Mouse (Mus musculus) CH12.LX (cell line): Measurements from ENCODE around the gene Olig1.

ENCODE experiments used
- CHD1 ChIP-seq: IDR thresholded peaks from 2 replicates; pipeline ENCODE4 v1.6.1; 2012; ENCODE audit warnings: low read depth, low read length, improper control_type of control experiment, inconsistent platforms
- CTCF ChIP-seq, 2 experiments: IDR thresholded peaks in 1 of 2; conservative IDR thresholded peaks in 1 of 2; 2 replicates each; pipeline ENCODE4 v1.5.1; 2011 to 2012; ENCODE audit warnings: low read depth in 2 of 2, low read length in 2 of 2, improper control_type of control experiment in 1 of 2, inconsistent platforms in 1 of 2, mild to moderate bottlenecking in 1 of 2, moderate library complexity in 1 of 2
- EP300 ChIP-seq: IDR thresholded peaks from 2 replicates; pipeline ENCODE4 v1.6.1; 2011; ENCODE audit warnings: low read length, improper control_type of control experiment
- GABPA ChIP-seq: IDR thresholded peaks from 2 replicates; pipeline ENCODE4 v1.6.1; 2012; ENCODE audit warnings: low read depth, low read length, improper control_type of control experiment, inconsistent platforms; ENCODE audit not compliant: insufficient replicate concordance
- MAX ChIP-seq: IDR thresholded peaks from 2 replicates; pipeline ENCODE4 v1.6.1; 2011; ENCODE audit warnings: low read length, improper control_type of control experiment
- MEF2A ChIP-seq: IDR thresholded peaks from 2 replicates; pipeline ENCODE4 v1.6.1; 2014; ENCODE audit warnings: low read depth, mild to moderate bottlenecking, inconsistent platforms, low read length, improper control_type of control experiment, borderline replicate concordance
- POLR2A ChIP-seq: IDR thresholded peaks from 2 replicates; pipeline ENCODE4 v1.6.1; 2011; ENCODE audit warnings: low read depth, mild to moderate bottlenecking, improper control_type of control experiment, low read length
- RAD21 ChIP-seq: IDR thresholded peaks from 2 replicates; pipeline ENCODE4 v1.6.1; 2011; ENCODE audit warnings: low read depth, mild to moderate bottlenecking, low read length, improper control_type of control experiment, moderate library complexity
- RCOR1 ChIP-seq: conservative IDR thresholded peaks from 2 replicates; pipeline ENCODE4 v1.6.1; 2012; ENCODE audit warnings: low read depth, mild to moderate bottlenecking, inconsistent platforms, low read length, improper control_type of control experiment
- TBP ChIP-seq: conservative IDR thresholded peaks from 2 replicates; pipeline ENCODE4 v1.6.1; 2011; ENCODE audit warnings: low read depth, low read length, improper control_type of control experiment
- USF1 ChIP-seq: IDR thresholded peaks from 2 replicates; pipeline ENCODE4 v1.6.1; 2014; ENCODE audit warnings: low read depth, mild to moderate bottlenecking, inconsistent platforms, low read length, improper control_type of control experiment
- ZKSCAN1 ChIP-seq: IDR thresholded peaks from 2 replicates; pipeline ENCODE4 v1.6.1; 2012; ENCODE audit warnings: low read depth, inconsistent platforms, low read length, improper control_type of control experiment, borderline replicate concordance

DNA sequence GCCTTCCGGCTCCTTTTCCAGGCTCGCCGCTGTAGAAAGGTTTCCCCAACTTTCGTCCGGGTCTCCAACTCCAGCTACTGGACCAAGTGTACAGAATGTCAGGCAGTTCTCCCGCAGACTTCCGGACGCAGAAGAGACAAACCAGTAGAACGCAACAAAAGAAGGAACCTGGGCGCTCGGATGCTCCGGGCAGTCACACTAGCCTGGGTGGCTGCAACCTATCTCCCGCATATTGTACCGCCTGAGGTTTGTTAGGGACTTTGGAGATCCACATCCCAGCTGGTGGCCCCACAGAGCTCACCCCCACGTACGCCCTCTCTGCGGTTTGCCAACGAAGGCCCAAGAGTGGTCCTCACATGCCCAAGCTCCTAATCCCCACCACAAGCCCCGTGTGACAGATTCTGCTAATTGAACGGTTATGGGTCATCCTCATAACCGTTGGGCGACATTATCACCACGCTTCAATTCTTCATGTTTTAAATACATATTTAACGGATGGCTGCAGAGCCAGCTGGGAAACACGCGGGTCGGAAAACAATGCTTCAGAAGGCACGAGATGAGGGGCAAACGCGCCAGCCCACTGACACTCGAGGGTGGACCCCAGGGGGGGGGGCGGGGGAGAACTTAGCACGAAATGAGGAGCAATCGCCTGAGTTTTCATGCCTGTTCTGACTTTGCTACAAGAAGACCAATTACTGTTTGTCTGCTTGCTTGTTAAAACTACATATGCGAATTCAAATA is 46.1 kb upstream of the Olig1 start:
- TF ChIP-seq USF1, result no peak
- TF ChIP-seq POLR2A, result no peak
- TF ChIP-seq RAD21, result no peak
- no peak for TF ChIP-seq CHD1
- TF ChIP-seq TBP, result no peak
- no peak for TF ChIP-seq RCOR1
- TF ChIP-seq CTCF (conservative IDR thresholded peaks at IDR 0.05 in 1 of 2, IDR thresholded peaks at IDR 0.05 in 1 of 2; ENCODE audit: low read depth in 2 of 2, low read length in 2 of 2), result no peak
- TF ChIP-seq GABPA, result no peak
- TF ChIP-seq EP300, result no peak
- no peak for TF ChIP-seq MAX
- TF ChIP-seq MEF2A, result no peak
- TF ChIP-seq ZKSCAN1, result no peak
